Mouse (Mus musculus): ENCODE measurements around the gene Arhgap27. TPM values are rescaled to one million over a fixed set of nuclear protein-coding genes. Genes with fewer than 3 reads are reported as not detected.

Gene Arhgap27
- polyA plus RNA-seq, 1 experiment from 2014 or later: 3.9 TPM

- WGBS: 73% methylated on average over 8 of the region's 8 CpGs
- no peaks in the 10 kb centered on the region for H3K27me3 ChIP-seq (ENCODE audit: control insufficient read depth, insufficient read depth, low read length)
- no peaks in the 10 kb centered on the region for H3K36me3 ChIP-seq (ENCODE audit: control insufficient read depth, insufficient read depth, low read length)
Measured at GRCm38 (mm10) chr11:103312655-103313255, 50.7 kb downstream of the Arhgap27 start.

DNA sequence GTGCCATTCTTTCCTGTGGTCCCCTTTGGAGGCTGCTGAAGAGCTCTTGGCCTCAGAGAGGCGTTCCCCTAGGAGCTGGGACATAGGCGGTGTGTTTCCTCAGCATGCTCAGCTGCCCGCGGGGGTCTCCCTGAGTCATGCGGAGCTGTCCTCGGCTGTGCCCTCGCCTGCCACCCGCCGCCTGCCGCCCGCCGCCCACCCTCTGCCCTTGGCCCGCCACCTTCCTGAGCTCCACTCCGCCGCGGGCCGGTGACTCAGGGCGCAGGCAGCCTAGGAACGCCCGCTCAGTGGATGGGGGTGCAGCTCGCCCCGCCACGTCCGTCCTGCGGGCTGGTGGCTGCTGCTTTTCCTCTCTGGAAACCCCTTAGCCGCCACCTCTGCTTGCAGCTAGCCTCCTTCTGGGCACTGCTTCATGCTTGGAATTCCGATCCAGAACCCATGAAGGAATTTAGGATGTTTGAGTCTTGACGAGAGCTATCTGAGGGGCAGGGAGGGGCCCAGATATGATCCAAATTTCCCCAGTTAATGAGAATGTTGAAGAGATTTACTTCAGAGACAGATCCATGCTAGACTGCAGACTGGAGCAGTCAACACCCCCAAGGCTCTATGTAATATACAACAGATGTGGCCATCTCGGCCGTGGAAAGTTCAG is 51.4 kb downstream of the Arhgap27 start:
- Histone ChIP-seq H3K4me2 (ENCODE audit: low read depth, low read length) (peak overlapping the region; percentile 41), H3K27me3 (ENCODE audit: control insufficient read depth, insufficient read depth, low read length) (no peaks in the 10 kb centered on the region), H3K27ac (ENCODE audit: low read depth, low read length) (no peak overlapping the region), H3K4me1 (ENCODE audit: control insufficient read depth, insufficient read depth, low read length) (no peaks in the 10 kb centered on the region), H3K4me3 (ENCODE audit: low read depth, low read length) (peak overlapping the region; percentile 13), H3K9me3 (ENCODE audit: control insufficient read depth, low read length) (no peaks in the 10 kb centered on the region), H3K9ac (replicated peaks; ENCODE audit: low read depth, low read length) (peak overlapping the region; percentile 41; the same call in 1 of the 2 replicates), H3K36me3 (ENCODE audit: control insufficient read depth, insufficient read depth, low read length) (no peaks in the 10 kb centered on the region)
- ATAC-seq (ENCODE audit: low read depth): no peak
- 6% methylated on average over 30 of the region's 30 CpGs for WGBS

More at GRCm38 (mm10) chr11:103312655-103313255, 50.7 kb downstream of the Arhgap27 start:
- no peak overlapping the region for H3K4me2 ChIP-seq (ENCODE audit: low read depth, low read length)
- H3K27ac ChIP-seq (ENCODE audit: low read depth, low read length): no peak overlapping the region
- no peak for ATAC-seq (ENCODE audit: low read depth)
- H3K9ac ChIP-seq (replicated peaks; ENCODE audit: low read depth, low read length): no peak overlapping the region
- no peaks in the 10 kb centered on the region for H3K4me1 ChIP-seq (ENCODE audit: control insufficient read depth, insufficient read depth, low read length)
- H3K4me3 ChIP-seq (ENCODE audit: low read depth, low read length): no peak overlapping the region
- H3K9me3 ChIP-seq (ENCODE audit: control insufficient read depth, low read length): no peaks in the 10 kb centered on the region

DNA sequence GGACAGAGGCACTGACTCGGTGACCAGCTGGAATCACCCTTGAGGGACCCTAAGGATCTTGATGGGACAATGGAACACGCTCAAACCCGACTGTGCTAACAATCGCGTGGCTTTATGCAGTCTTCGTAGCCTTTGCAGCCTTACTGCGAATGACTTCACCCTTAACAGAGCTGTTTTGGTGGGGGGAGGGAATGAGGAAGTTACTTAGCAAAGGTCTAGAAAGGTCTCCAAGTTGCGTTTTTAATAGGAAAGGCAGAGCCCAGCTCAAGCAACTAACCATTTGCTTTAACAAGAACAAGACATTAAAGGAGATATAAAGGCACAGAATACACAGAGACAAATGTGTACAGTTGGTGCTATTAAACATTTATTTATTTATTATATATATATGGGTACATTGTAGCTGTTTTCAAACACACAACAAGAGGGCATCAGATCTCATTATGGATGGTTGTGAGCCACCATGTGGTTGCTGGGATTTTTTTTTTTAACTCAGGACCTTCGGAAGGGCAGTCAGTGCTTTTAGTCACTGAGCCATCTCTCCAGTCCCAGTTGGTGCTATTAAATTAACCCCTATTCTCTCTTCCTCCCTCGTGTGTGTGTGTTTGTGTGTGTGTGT is 53.4 kb downstream of the Arhgap27 start:
- no peak for ATAC-seq (ENCODE audit: low read depth)
- no peak overlapping the region for H3K4me2 ChIP-seq (ENCODE audit: low read depth, low read length)
- no peak overlapping the region for H3K4me3 ChIP-seq (ENCODE audit: low read depth, low read length)
- H3K36me3 ChIP-seq (ENCODE audit: control insufficient read depth, insufficient read depth, low read length): no peaks in the 10 kb centered on the region
- H3K9ac ChIP-seq (replicated peaks; ENCODE audit: low read depth, low read length): no peak overlapping the region
- no peaks in the 10 kb centered on the region for H3K27me3 ChIP-seq (ENCODE audit: control insufficient read depth, insufficient read depth, low read length)
- WGBS: 77% methylated on average over 10 of the region's 10 CpGs
- H3K27ac ChIP-seq (ENCODE audit: low read depth, low read length): no peak overlapping the region
- no peaks in the 10 kb centered on the region for H3K9me3 ChIP-seq (ENCODE audit: control insufficient read depth, low read length)
- H3K4me1 ChIP-seq (ENCODE audit: control insufficient read depth, insufficient read depth, low read length): no peaks in the 10 kb centered on the region

GRCm38 (mm10) chr11:103307910-103308309 is 55.6 kb downstream of the Arhgap27 start:
- H3K27me3 ChIP-seq (ENCODE audit: control insufficient read depth, insufficient read depth, low read length): no peaks in the 10 kb centered on the region
- H3K27ac ChIP-seq (ENCODE audit: low read depth, low read length): no peak overlapping the region
- WGBS: 71% methylated on average over 8 of the region's 8 CpGs
- H3K4me3 ChIP-seq (ENCODE audit: low read depth, low read length): no peak overlapping the region
- no peak overlapping the region for H3K4me2 ChIP-seq (ENCODE audit: low read depth, low read length)
- no peaks in the 10 kb centered on the region for H3K4me1 ChIP-seq (ENCODE audit: control insufficient read depth, insufficient read depth, low read length)
- H3K36me3 ChIP-seq (ENCODE audit: control insufficient read depth, insufficient read depth, low read length): no peaks in the 10 kb centered on the region
- no peaks in the 10 kb centered on the region for H3K9me3 ChIP-seq (ENCODE audit: control insufficient read depth, low read length)
- no peak overlapping the region for H3K9ac ChIP-seq (replicated peaks; ENCODE audit: low read depth, low read length)
- ATAC-seq (ENCODE audit: low read depth): no peak

DNA sequence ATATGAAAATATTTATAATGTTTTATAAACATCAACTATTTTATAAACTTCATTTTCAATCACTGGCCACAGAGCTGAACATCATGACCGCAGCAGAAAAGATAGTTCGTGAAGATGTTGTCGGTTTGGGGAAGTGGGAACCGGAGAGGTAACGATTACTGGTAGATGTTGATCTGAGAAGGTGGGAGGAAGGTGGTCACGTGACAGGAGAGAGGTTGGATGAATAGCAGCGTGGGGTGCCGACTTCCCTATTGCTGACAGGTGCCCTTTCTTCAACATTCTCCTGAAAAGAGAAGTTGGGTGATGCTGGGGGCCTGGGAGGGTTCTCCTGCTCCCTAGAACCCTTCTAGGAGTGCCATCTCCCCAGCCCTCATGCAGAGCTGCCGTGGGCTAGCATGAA is 59.0 kb downstream of the Arhgap27 start:
- no peak overlapping the region for H3K27ac ChIP-seq (ENCODE audit: low read depth, low read length)
- H3K36me3 ChIP-seq (ENCODE audit: control insufficient read depth, insufficient read depth, low read length): no peaks in the 10 kb centered on the region
- no peak overlapping the region for H3K4me3 ChIP-seq (ENCODE audit: low read depth, low read length)
- 88% methylated on average over 9 of the region's 9 CpGs for WGBS
- no peaks in the 10 kb centered on the region for H3K9me3 ChIP-seq (ENCODE audit: control insufficient read depth, low read length)
- H3K4me1 ChIP-seq (ENCODE audit: control insufficient read depth, insufficient read depth, low read length): no peaks in the 10 kb centered on the region
- H3K4me2 ChIP-seq (ENCODE audit: low read depth, low read length): no peak overlapping the region
- ATAC-seq (ENCODE audit: low read depth): no peak
- no peaks in the 10 kb centered on the region for H3K27me3 ChIP-seq (ENCODE audit: control insufficient read depth, insufficient read depth, low read length)
- no peak overlapping the region for H3K9ac ChIP-seq (replicated peaks; ENCODE audit: low read depth, low read length)

GRCm38 (mm10) chr11:103294772-103295171 is 68.7 kb downstream of the Arhgap27 start:
- Histone ChIP-seq H3K27ac (ENCODE audit: low read depth, low read length) (no peak overlapping the region), H3K27me3 (ENCODE audit: control insufficient read depth, insufficient read depth, low read length) (no peaks in the 10 kb centered on the region), H3K4me1 (ENCODE audit: control insufficient read depth, insufficient read depth, low read length) (no peaks in the 10 kb centered on the region), H3K9me3 (ENCODE audit: control insufficient read depth, low read length) (no peaks in the 10 kb centered on the region), H3K36me3 (ENCODE audit: control insufficient read depth, insufficient read depth, low read length) (no peaks in the 10 kb centered on the region), H3K4me3 (ENCODE audit: low read depth, low read length) (no peak overlapping the region), H3K9ac (replicated peaks; ENCODE audit: low read depth, low read length) (no peak overlapping the region), H3K4me2 (ENCODE audit: low read depth, low read length) (no peak overlapping the region)
- no peak for ATAC-seq (ENCODE audit: low read depth)
- 95% methylated on average over 7 of the region's 7 CpGs for WGBS

DNA sequence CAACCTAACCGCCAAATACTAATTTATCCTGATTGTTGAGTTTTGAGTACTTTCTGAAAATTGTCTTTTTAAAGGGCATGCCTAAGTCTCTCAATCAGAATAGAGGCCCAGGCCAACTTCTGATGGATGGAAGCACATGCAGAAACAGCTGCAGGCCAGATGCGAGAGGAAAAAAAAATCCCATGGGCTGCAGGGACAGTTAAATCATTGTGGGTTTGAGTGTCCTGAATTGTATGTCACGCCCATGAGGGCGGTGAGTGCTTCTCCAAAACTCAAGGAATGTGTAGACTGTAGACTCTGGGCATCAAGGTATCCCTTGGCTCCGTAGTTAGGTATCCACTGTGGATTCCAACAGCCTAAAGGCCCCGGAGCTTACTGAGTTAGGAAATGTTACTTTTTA is 69.4 kb downstream of the Arhgap27 start:
- Histone ChIP-seq H3K9ac (replicated peaks; ENCODE audit: low read depth, low read length) (no peak overlapping the region), H3K4me2 (ENCODE audit: low read depth, low read length) (no peak overlapping the region), H3K27ac (ENCODE audit: low read depth, low read length) (no peak overlapping the region), H3K36me3 (ENCODE audit: control insufficient read depth, insufficient read depth, low read length) (no peaks in the 10 kb centered on the region), H3K27me3 (ENCODE audit: control insufficient read depth, insufficient read depth, low read length) (no peaks in the 10 kb centered on the region), H3K9me3 (ENCODE audit: control insufficient read depth, low read length) (no peaks in the 10 kb centered on the region), H3K4me1 (ENCODE audit: control insufficient read depth, insufficient read depth, low read length) (no peaks in the 10 kb centered on the region), H3K4me3 (ENCODE audit: low read depth, low read length) (no peak overlapping the region)
- 90% methylated on average over 6 of the region's 6 CpGs for whole genome bisulfite sequencing
- no peak for ATAC-seq (ENCODE audit: low read depth)

GRCm38 (mm10) chr11:103292890-103293287 is 70.6 kb downstream of the Arhgap27 start:
- no peaks in the 10 kb centered on the region for H3K27me3 ChIP-seq (ENCODE audit: control insufficient read depth, insufficient read depth, low read length)
- H3K9me3 ChIP-seq (ENCODE audit: control insufficient read depth, low read length): no peaks in the 10 kb centered on the region
- H3K27ac ChIP-seq (ENCODE audit: low read depth, low read length): no peak overlapping the region
- H3K4me1 ChIP-seq (ENCODE audit: control insufficient read depth, insufficient read depth, low read length): no peaks in the 10 kb centered on the region
- H3K4me2 ChIP-seq (ENCODE audit: low read depth, low read length): no peak overlapping the region
- no peaks in the 10 kb centered on the region for H3K36me3 ChIP-seq (ENCODE audit: control insufficient read depth, insufficient read depth, low read length)
- 77% methylated on average over 5 of the region's 5 CpGs for WGBS
- H3K9ac ChIP-seq (replicated peaks; ENCODE audit: low read depth, low read length): no peak overlapping the region
- no peak for ATAC-seq (ENCODE audit: low read depth)
- H3K4me3 ChIP-seq (ENCODE audit: low read depth, low read length): no peak overlapping the region

GRCm38 (mm10) chr11:103292152-103292889 is 71.2 kb downstream of the Arhgap27 start:
- Histone ChIP-seq H3K4me1 (ENCODE audit: control insufficient read depth, insufficient read depth, low read length) (no peaks in the 10 kb centered on the region), H3K4me3 (ENCODE audit: low read depth, low read length) (no peak overlapping the region), H3K36me3 (ENCODE audit: control insufficient read depth, insufficient read depth, low read length) (no peaks in the 10 kb centered on the region), H3K27me3 (ENCODE audit: control insufficient read depth, insufficient read depth, low read length) (no peaks in the 10 kb centered on the region), H3K27ac (ENCODE audit: low read depth, low read length) (no peak overlapping the region), H3K4me2 (ENCODE audit: low read depth, low read length) (no peak overlapping the region), H3K9ac (replicated peaks; ENCODE audit: low read depth, low read length) (no peak overlapping the region), H3K9me3 (ENCODE audit: control insufficient read depth, low read length) (no peaks in the 10 kb centered on the region)
- no peak for ATAC-seq (ENCODE audit: low read depth)
- 18% methylated on average over 14 of the region's 14 CpGs for WGBS

All from neural tube, embryonic 14.5 days (tissue).